Mouse (Mus musculus) cerebellum, adult 18-20 months (tissue): ENCODE results near the gene Kansl1.

ENCODE experiments used
- DNase-seq, 2 experiments: peaks; one replicate each; pipeline ENCODE4 v3.0.0; 2021

The Kansl1 gene

DNA sequence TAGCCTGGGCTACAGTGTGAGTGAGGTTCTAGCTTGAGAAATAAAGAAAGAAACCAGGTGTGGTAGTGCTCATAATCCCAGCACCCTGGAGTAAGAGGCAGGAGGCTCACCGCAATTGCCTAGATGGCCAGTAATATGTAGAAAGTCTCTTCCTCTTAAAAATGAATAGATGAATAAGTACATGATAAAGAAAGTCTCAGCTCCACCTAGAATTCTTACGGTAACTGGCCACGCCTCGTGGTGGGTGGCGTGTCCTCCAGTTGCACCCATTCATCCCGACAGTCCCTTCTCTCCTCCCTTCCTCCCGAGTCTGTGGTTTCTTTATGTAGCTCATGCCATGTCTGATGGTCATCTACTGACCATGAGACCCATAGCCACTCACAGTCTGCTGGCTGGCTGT lies 162.9 kb downstream of the Kansl1 start:
- DNase-seq, result no peak

DNA sequence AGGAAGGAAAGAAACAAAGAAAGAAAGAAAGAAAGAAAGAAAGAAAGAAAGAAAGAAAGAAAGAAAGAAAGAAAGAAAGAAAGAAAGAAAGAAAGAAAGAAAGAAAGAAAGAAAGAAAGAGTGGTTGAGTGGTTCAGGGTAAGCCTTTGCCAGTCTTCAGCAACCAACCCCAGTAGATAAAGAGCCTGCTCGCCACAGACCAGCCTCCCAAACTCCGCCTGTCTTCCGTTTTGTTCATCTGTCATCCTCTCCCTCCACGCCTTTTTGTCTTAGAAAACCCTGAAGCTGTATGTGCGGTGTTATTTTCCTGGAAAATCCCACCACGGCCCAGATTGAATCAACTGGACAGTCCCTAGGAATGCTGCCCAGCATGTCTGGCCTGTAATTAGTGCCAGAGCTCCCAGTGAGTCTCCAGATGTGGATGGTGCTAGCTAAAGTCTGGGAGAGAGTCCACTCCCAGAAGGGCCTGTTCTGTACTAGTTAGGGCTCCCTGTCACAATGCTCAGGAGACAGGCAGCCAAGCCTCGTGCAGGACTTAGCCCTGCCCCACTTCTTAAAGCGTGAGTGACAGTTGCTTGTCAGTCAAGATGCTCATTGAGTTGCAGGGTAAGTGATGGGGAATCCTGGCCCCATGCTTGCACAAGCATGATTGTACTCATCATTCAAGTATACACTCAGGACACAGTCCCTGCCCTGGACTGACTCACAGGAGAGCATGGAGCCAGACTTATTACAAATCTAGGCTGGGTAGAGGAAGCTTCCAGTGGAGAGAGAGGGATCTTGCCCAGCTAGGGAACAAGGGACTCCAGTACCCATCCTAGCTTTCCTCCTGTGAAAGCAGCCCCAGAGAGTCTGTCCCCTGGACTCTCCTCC lies 165.3 kb downstream of the Kansl1 start:
- peak in 1 of 2 experiments; percentile 14 for DNase-seq

DNA sequence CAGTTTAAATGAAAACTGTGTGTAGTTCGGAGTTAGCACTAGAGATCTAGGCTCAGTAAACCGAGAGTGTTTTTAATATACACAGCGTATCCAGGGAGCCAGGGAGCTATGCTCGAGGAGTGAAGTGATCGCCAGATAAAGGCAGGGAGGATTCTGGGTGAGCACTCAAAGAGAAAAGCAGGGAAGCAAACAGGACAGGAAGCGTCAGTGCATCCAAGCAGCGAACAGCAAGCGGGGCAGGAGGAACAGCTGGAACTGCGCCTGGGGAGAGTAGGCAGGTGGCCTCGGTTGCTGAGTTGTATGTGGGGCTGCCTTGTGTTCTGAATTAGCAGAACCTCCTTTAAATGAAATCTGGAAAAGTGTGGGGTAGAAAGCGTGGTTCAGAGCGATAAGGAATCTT lies 166.0 kb downstream of the Kansl1 start:
- DNase-seq, result no peak

DNA sequence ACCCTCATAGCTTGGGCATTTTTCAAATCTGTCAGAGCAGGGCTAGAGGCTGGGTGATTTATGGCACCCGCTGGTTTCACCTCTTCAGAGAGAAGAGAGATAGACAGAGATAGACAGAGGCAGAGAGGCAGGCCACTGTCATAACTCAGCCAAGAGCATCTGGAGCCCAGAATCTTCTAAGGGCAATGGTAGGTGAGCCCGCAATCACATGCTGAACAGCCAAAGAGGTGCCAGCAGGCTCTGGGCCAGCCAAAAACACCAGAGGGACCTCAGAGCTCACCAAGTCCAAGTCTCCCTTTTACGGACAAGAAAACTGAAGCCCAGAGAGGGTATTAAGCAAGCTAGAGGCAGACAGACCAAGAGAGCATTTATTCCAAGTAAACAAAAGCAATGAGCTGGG lies 171.0 kb downstream of the Kansl1 start:
- no peak for DNase-seq

DNA sequence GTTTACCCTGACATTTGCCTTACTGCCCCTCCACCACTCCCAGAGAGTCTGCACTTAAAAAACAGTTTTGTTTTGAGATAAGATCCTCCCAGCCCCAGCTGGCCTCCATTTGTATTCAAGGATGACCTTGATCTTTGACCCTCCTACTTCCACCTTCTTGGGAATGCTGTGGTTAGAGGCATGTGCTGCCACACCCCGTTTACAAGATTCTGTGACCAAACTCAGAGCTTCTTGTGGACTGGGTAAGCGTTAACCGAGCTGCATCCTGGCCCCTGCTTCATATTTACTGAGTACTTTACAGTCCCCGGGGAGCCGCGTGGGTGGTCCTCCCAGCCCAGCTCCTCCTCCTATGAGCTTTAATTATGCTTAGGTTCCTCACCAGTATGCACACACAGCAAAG lies 173.0 kb downstream of the Kansl1 start:
- no peak for DNase-seq

DNA sequence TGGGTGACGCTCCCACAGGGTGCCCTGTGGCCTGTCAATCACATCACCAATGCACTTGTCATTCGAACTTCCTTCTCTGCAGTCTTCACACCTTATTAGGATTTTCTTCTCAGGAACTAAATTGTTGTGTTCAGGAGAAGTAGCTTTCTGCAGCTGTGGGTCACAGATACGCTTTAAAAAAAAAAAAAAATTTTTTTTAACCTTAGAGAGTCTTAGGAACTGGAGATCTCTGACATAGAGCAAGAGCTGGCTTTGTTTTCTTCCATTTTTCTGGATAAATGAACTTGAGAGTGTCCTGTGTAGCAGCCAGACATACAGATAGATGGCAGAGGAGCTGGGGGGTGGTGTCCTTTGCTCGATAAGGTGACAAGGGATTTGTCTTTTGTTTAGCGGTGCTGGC lies 173.5 kb downstream of the Kansl1 start:
- DNase-seq, result no peak

DNA sequence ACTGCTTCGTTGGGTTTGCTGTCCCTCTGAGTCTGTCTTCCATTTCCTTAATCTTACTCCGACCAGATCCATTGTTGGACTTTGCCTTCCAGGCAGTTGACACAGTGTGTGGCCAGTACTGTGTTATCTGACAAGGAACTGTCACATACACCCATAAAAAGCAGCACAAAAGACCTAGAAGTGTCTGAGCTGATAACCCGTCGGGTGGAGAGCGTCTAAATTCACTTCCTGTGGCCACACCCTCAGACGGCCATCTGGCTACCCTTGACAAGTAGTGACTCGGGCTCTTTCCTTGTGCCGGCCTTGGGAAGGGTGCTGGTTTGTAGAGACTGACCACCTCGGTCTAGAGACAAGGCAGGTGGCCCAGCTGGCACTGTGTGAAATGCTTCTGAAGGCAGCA lies 175.4 kb downstream of the Kansl1 start:
- DNase-seq, result no peak

DNA sequence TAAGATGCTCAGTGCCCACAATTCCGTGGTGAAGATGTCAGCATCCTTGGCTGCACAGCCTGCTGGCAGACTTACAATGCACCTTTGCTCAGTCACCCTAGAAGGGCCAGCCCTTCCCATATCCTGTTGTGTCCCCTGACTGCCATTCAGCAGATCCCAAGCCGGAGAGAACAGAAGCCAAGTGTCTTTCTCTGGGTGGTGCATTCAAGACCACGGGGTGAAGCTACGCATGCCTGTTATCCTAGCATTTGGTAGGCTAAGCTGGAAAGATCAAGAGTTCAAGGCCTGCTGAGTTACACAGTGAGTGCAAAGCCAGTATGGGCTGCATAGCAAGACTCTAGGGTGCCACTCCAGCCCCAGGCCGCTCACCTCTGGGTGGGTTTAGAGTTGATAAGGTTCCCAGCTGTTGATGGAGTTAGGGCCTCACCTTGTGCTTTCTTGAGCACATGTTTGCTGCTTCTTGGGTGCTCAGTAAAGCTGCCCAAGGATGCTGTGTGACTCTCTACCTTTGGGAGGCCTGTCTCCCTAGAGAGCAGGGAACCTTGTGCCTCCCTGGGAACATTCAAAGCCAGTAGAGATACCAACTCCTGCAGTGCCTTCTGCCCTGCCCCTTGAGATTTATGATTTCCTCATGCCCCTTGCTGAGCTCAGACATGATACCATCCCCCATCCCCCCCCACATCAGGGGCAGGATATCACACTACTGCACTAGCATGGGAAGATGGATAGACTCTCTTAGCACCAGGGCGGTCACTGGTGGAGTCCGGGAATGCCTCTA lies 176.0 kb downstream of the Kansl1 start:
- DNase-seq, result no peak

DNA sequence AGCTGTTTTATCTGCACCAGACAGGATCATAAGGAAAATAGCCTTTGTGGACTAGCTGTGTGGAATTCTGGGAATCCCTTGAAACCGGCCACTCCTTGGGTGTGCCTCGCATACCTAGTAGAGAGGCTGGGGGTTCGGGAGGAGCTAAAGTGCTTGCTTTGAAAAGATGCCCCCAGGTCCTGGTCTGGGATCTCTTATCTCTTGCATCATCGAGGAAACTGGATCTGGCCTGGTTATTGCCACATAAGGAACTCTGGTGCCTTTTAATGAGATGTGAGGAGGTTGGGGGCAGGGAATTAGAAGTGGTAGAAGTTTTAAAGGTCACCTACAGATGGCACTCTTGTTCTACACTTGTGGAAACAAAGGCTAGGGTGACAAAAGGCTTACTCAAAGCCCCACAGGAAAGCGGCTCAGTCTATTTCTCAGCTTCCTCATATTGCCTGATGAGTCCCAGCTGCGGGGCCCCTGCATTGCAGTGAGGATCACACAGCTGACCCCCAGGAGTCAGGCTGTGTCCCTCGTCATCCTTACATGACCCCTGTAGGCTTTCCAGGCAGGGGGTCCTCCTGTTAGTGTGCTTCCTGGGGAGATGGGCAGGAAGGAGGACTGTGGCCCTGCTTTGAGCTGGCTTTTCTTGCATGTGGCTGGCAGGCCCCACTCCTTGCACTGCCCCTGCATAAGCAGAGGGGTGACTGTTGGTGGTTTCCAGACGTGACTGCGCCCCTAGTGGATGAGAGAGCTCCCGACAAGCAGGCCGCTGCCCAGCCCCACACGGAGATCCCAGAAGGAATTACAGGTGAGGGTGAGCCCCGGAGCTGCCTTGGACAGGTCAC lies 179.2 kb downstream of the Kansl1 start:
- DNase-seq, result peak; percentile 81 to 83

DNA sequence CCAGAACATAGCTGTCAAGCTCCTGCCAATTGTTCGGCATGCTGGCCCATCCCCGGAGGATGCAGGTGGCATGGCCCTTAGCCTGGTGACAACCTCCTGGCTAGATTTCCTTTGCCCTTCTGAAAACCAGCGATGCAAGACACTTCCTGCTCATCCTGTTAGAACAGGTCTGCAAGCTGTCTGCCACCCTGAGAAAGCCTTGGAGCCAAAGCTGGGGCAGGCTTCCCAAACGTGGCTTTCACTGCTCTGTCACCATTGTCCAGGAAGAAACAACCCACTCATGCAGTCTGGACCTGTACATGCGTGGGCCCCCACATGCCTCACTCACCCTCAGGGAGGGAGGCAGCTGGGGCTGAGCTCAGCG lies 179.8 kb downstream of the Kansl1 start:
- DNase-seq, result peak; percentile 87 to 95

DNA sequence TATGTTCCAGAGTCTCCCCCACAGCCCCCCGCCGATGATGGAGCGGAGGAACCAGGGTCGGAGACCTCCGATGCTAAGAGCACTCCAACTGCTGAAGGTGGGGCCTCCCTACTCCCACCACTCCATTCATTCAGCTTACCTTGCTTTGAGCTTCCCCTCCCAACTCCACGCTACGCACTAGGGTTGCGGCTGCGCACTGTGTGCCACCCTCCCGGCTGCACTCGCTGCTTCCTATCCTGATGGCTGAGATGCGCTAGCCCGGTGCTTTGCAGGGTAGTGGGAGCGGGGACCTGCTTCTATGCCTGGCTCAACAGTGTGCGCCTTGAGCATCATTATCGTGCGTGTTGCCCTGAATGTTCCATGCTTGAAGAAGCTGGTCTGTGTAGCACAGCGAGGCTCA lies 181.5 kb downstream of the Kansl1 start:
- DNase-seq, result no peak
